In genomic region chr6:117604834-117605233, GRCm38 (mm10) we compare ENCODE assay signal across 19 mouse cellular contexts.
A peak's percentile ranks its signal among the peaks of the same experiment; 100 is the strongest.
DNase-seq lines count a peak whose midpoint lies in the region; ATAC-seq and TF ChIP-seq lines count a peak whose summit lies in the region.
"Had no signal": no experiment of that assay in that cellular context is flagged by ENCODE, and none has a peak within 500 bp of the region (broad histone marks: within the 10 kb centered on the region; RNA-seq: fewer than 3 reads in every experiment).

No protein-coding gene starts in this region.

- ATAC-seq in heart, postnatal 0 days (ENCODE audit: insufficient read depth, low read depth): no peak
- ATAC-seq: forebrain, embryonic 15.5 days; intestine, embryonic 16.5 days; midbrain, embryonic 13.5 days had no signal

- peak overlapping the region; percentile 61 for H3K27ac ChIP-seq in heart, adult 2 months
- H3K27ac ChIP-seq in heart, postnatal 0 days (ENCODE audit: low read depth): 0 out of 2 replicates have a peak overlapping the region, but pooled peaks have one; percentile 59
- H3K27ac ChIP-seq: forebrain, embryonic 15.5 days; hindbrain, embryonic 13.5 days; limb, embryonic 15.5 days; midbrain, embryonic 13.5 days had no signal

- DNase-seq in heart, adult 2 months: no peak
- no peak for DNase-seq in heart, adult 8-10 months (ENCODE audit: low spot score)
- no peak for DNase-seq in heart, postnatal 0 days (ENCODE audit: low spot score)
- DNase-seq in heart, adult 11 months: no peak
- DNase-seq in kidney, postnatal 36 days: peak; percentile 42 to 63
- no peak for DNase-seq in kidney, postnatal 10 days
- peak; percentile 70 for DNase-seq in NIH3T3 (ENCODE audit: low read depth)
- no peak for DNase-seq in thymus, postnatal 36 days
- DNase-seq: adrenal gland, postnatal 25 days; cerebellum, adult 18-20 months; cerebellum, postnatal 36 days; gastrocnemius, postnatal 36 days; thymus, postnatal 4 days had no signal

- H3K27me3 ChIP-seq in heart, adult 2 months (ENCODE audit: control insufficient read depth, insufficient read depth, low read length): no peaks in the 10 kb centered on the region
- 0 out of 2 replicates have a peak, but pooled peaks cover 7% of the 10 kb centered on the region for H3K27me3 ChIP-seq in heart, postnatal 0 days (ENCODE audit: control insufficient read depth, insufficient read depth, low read length)
- H3K27me3 ChIP-seq: forebrain, embryonic 15.5 days; hindbrain, embryonic 13.5 days; midbrain, embryonic 13.5 days had no signal

- no peak overlapping the region for H3K9ac ChIP-seq in heart, adult 2 months (ENCODE audit: low read depth, low read length)
- no peak overlapping the region for H3K9ac ChIP-seq in heart, postnatal 0 days (replicated peaks; ENCODE audit: low read depth, low read length)
- H3K9ac ChIP-seq: forebrain, embryonic 15.5 days; hindbrain, embryonic 13.5 days; limb, embryonic 15.5 days; lung, embryonic 14.5 days; midbrain, embryonic 13.5 days had no signal

- peaks cover 8% of the 10 kb centered on the region; the same call in 1 of the 2 replicates for H3K9me3 ChIP-seq in heart, postnatal 0 days (replicated peaks; ENCODE audit: control insufficient read depth, low read length)
- H3K9me3 ChIP-seq: forebrain, embryonic 15.5 days; hindbrain, embryonic 13.5 days; limb, embryonic 15.5 days had no signal

- no peak for TF ChIP-seq EP300 in heart, adult 2 months (IDR thresholded peaks at IDR 0.05; ENCODE audit: insufficient read depth, low read depth, low read length)
- no peak for TF ChIP-seq EP300 in heart, postnatal 0 days (IDR thresholded peaks at IDR 0.05; ENCODE audit: low read depth)

- intact Hi-C loops in heart, adult 2 months (cut with DNase I): loop anchor here (5.0 kb wide), 2 partner anchors 33 to 253 kb away; no protein-coding TSS in a partner anchor

- H3K4me1 ChIP-seq in heart, adult 2 months (ENCODE audit: control insufficient read depth, insufficient read depth, low read length): peaks cover 18% of the 10 kb centered on the region
- peaks cover 26% of the 10 kb centered on the region for H3K4me1 ChIP-seq in heart, postnatal 0 days (ENCODE audit: control insufficient read depth, insufficient read depth)
- H3K4me1 ChIP-seq: forebrain, embryonic 15.5 days; hindbrain, embryonic 13.5 days; midbrain, embryonic 13.5 days had no signal

- WGBS in heart, adult 2 months: 65% methylated on average over 2 of the region's 2 CpGs
- 34% methylated on average over 2 of the region's 2 CpGs for WGBS in heart, postnatal 0 days

- H3K36me3 ChIP-seq in heart, adult 2 months (ENCODE audit: control insufficient read depth, insufficient read depth, low read length): no peaks in the 10 kb centered on the region
- H3K36me3 ChIP-seq in heart, postnatal 0 days (replicated peaks; ENCODE audit: control insufficient read depth, insufficient read depth, low read length): no peaks in the 10 kb centered on the region
- H3K36me3 ChIP-seq: forebrain, embryonic 15.5 days; hindbrain, embryonic 13.5 days; limb, embryonic 15.5 days; midbrain, embryonic 13.5 days had no signal

- TF ChIP-seq CTCF in heart, adult 2 months (IDR thresholded peaks at IDR 0.05): no peak
- no peak for TF ChIP-seq CTCF in heart, postnatal 0 days (IDR thresholded peaks at IDR 0.05; ENCODE audit: low read depth)

- no peak overlapping the region for H3K4me3 ChIP-seq in heart, adult 2 months
- no peak overlapping the region for H3K4me3 ChIP-seq in heart, postnatal 0 days (ENCODE audit: low read depth, low read length)
- H3K4me3 ChIP-seq: forebrain, embryonic 15.5 days; hindbrain, embryonic 13.5 days; limb, embryonic 15.5 days; midbrain, embryonic 13.5 days had no signal

- H3K4me2 ChIP-seq in heart, postnatal 0 days (ENCODE audit: low read depth, low read length): no peak overlapping the region
- H3K4me2 ChIP-seq: forebrain, embryonic 15.5 days; hindbrain, embryonic 13.5 days; limb, embryonic 15.5 days; lung, embryonic 14.5 days; midbrain, embryonic 13.5 days had no signal

- H3K79me2 ChIP-seq in heart, adult 2 months (replicated peaks; ENCODE audit: control insufficient read depth, insufficient read depth, low read length): no peaks in the 10 kb centered on the region

- TF ChIP-seq POLR2A in heart, adult 2 months (IDR thresholded peaks at IDR 0.05; ENCODE audit: insufficient read depth, low read depth, low read length): no peak

Comparison
In these comparisons a context has a peak if more than half of its experiments do, and no peak if none do; other contexts are left out.
1. DNase-seq: peak in kidney, postnatal 36 days (2 of 2) and NIH3T3 (single experiment); none in heart, adult 2 months (0 of 2), heart, adult 8-10 months (single experiment), heart, postnatal 0 days (single experiment), heart, adult 11 months (single experiment), kidney, postnatal 10 days (single experiment) and thymus, postnatal 36 days (0 of 2).